Mouse (Mus musculus) embryonic facial prominence, embryonic 14.5 days (tissue): ENCODE results near the gene Exd2. TPM values are rescaled to one million over a fixed set of nuclear protein-coding genes. Genes with fewer than 3 reads are reported as not detected.

Experiments used
- ATAC-seq: fragments of 200-750 bp; cut with Nextera tagmentation; 2 replicates; pipeline ENCODE4 v1.8.0; 2017; ENCODE audit warnings: low read depth, moderate number of reproducible peaks, moderate TSS enrichment
- DNase-seq: peaks from one replicate; pipeline ENCODE4 v3.0.0-alpha.2; 2015; ENCODE audit warnings: low spot score
- H3K27ac ChIP-seq: fragments of 300-500 bp; sonication (generic); replicated peaks from 2 replicates; pipeline ENCODE4 v1.5.1; 2014; ENCODE audit warnings: low read depth, mild to moderate bottlenecking, low read length, moderate library complexity
- H3K27me3 ChIP-seq: fragments of 300-500 bp; sonication (generic); replicated peaks from 2 replicates; pipeline ENCODE4 v1.6.1; 2014; ENCODE audit warnings: low read length; ENCODE audit not compliant: control insufficient read depth, insufficient read depth
- H3K36me3 ChIP-seq: fragments of 300-500 bp; sonication (generic); 2 replicates; pipeline ENCODE4 v1.6.1; 2014; ENCODE audit warnings: low read length, mixed read lengths; ENCODE audit not compliant: control insufficient read depth, insufficient read depth
- H3K4me1 ChIP-seq: fragments of 300-500 bp; sonication (generic); 2 replicates; pipeline ENCODE4 v1.6.1; 2014; ENCODE audit warnings: antibody characterized with exemption, low read length; ENCODE audit not compliant: control insufficient read depth, insufficient read depth
- H3K4me2 ChIP-seq: fragments of 300-500 bp; sonication (generic); 2 replicates; pipeline ENCODE4 v1.6.1; 2014; ENCODE audit warnings: low read depth, mild to moderate bottlenecking, low read length, moderate library complexity, mixed read lengths
- H3K4me3 ChIP-seq: fragments of 300-500 bp; sonication (generic); 2 replicates; pipeline ENCODE4 v1.5.1; 2014; ENCODE audit warnings: low read depth, mild to moderate bottlenecking, low read length
- H3K9ac ChIP-seq: fragments of 300-500 bp; sonication (generic); 2 replicates; pipeline ENCODE4 v1.6.1; 2014; ENCODE audit warnings: low read depth, mild to moderate bottlenecking, low read length, moderate library complexity, mixed read lengths
- H3K9me3 ChIP-seq: fragments of 300-500 bp; sonication (generic); 2 replicates; pipeline ENCODE4 v1.6.1; 2016; ENCODE audit warnings: low read length; ENCODE audit not compliant: control insufficient read depth
- WGBS: fragments of 180-500 bp; shearing (Covaris S2); extraction: QIAGEN DNeasy Blood & Tissue Kit; methylation state at CpG from one replicate; pipeline ENCODE4 v1.1.7; 2014; 5-methylcytosine and 5-hydroxymethylcytosine counted together
- polyA plus RNA-seq: library from polyadenylated mRNA; unstranded; fragments of >200 nt; fragmentation: Nextera tagmentation; extraction: Ambion mirVana; gene quantifications from 2 replicates; pipeline ENCODE4 v1.2.1, GENCODE M21; 2014

Exd2 gene
- polyA plus RNA-seq, 1 experiment from 2014 or later: 21.6 TPM

DNA sequence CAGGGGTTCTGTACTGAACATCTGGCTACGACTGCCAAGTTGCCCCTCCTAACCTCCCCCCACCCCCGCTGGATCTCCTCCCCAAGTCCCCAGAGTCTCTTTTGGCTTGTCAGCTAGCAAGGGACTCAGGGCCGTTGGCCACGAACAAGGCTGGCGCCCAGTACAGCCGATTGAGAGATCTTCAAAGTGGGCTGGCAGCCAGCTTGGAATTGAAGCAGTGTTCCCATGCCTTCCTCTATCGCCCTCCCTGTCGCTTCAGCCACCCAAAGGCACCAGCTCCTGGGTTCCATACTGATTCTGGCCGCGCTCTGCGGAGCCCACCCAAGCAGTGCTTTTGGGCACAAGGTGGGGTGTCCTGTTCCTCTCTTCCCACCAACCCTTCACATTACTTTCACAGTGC is 86.8 kb downstream of the Exd2 start:
- Histone ChIP-seq H3K4me2 (no peak overlapping the region), H3K4me3 (no peak overlapping the region), H3K27me3 (no peaks in the 10 kb centered on the region), H3K9ac (no peak overlapping the region), H3K36me3 (no peaks in the 10 kb centered on the region), H3K4me1 (no peaks in the 10 kb centered on the region; the same call in 1 of the 2 replicates), H3K27ac (no peak overlapping the region), H3K9me3 (no peaks in the 10 kb centered on the region)
- no peak for DNase-seq
- 65% methylated on average over 11 of the region's 11 CpGs for WGBS
- no peak for ATAC-seq

Other genes starting within 250 kb of the Exd2 start
- gene Actn1, start 202.7 kb upstream of the Exd2 start, polyA plus RNA-seq: 33.0 and 34.6 TPM in 2 replicates
- gene Dcaf5, start 26.5 kb upstream of the Exd2 start, polyA plus RNA-seq: 12.3 and 15.1 TPM in 2 replicates
- 13.1 and 14.3 TPM in 2 replicates for gene Galnt16, start 55.2 kb downstream of the Exd2 start, polyA plus RNA-seq
- 25.0 and 26.7 TPM in 2 replicates for gene Slc39a9, start 180.8 kb downstream of the Exd2 start, polyA plus RNA-seq
- 209 and 259 TPM in 2 replicates for gene Erh, start 181.2 kb downstream of the Exd2 start, polyA plus RNA-seq
- gene Plekhd1, start 229.5 kb downstream of the Exd2 start, polyA plus RNA-seq: 1.2 and 1.4 TPM in 2 replicates